Mouse (Mus musculus): ENCODE results near the gene Zfp697. TPM values are rescaled to one million over a fixed set of nuclear protein-coding genes. Genes with fewer than 3 reads are reported as not detected.
"Not testable (repeated sequence)": the region's sequence is repeated elsewhere in the genome, so short reads cannot be mapped to it uniquely, and the experiment has no call there.

Zfp697 gene
- total RNA-seq, 4 experiments from 2014 or later = 5.8 to 9.4 (median 7.5) TPM

GRCm38 (mm10) chr3:98720740-98721139 lies 338.5 kb downstream of the Zfp697 start:
- no peak for DNase-seq

DNA sequence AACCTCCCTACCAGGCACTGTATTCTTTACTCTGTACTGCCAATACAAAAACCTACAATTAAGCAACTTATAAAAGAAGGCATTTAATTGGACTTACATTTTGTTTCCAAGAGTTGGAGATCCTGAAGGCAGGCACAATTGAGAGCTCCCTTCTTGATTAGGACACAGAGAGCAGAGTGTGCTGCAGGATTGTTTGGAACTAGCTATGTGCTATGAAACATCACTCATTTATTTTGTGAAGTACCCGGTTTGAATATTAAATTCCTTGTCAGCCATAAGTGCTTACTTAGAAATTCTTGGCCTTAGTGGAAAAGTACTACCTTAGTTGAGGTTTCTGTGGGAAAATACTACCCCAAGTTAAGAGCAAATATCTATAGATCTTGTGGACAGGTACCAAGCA lies 342.1 kb downstream of the Zfp697 start, which contains the start of gene Hsd3b2:
Gene Hsd3b2 (minus strand): TSS at position 168 of the 400 bp plus-strand sequence.
- no peak for DNase-seq

- DNase-seq = peak; percentile 3
These were observed 344.0 kb downstream of the Zfp697 start for GRCm38 (mm10) chr3:98726281-98726680.

GRCm38 (mm10) chr3:98733724-98734123 lies 351.5 kb downstream of the Zfp697 start:
- no peak for DNase-seq

GRCm38 (mm10) chr3:98734340-98734739 lies 352.1 kb downstream of the Zfp697 start:
- no peak for DNase-seq

DNA sequence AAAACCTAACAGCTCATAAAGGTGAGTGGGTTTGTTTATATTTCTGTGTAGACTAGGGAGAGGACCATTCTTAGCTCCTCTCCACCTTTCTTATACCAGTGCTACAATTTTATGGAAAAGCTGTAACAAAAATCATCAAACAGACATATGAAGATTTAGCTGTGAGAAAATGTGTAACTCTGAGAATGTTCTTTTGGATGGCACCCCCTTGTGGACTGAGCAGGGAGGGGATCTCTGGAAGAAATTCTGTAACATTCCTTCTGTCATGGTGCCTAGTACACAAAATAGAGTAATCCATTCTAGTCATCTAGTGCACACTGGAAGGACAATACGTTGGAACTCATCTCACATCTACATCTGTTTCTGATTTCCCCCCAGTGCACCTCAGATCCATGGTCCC lies 358.8 kb downstream of the Zfp697 start:
- not testable (repeated sequence) for DNase-seq

DNA sequence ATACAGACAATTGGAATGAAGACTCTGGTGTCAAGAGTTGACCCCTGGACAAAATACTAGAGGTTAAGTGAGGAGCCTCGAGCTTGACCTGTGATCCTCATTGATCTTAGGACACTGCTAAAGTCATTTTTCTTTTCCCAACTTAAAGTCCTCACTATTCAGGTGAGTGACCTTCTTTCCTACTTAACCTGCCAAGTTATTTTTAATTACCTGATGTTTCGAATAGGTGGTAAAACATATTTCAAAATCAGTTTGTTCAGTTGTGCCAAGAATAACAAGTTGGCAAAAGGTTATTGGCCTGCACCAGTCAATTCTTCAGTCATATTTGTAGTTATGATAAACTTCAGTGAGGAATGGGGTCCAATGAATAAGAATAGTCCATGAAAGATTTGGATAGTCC lies 369.9 kb downstream of the Zfp697 start:
- DNase-seq = no peak

DNA sequence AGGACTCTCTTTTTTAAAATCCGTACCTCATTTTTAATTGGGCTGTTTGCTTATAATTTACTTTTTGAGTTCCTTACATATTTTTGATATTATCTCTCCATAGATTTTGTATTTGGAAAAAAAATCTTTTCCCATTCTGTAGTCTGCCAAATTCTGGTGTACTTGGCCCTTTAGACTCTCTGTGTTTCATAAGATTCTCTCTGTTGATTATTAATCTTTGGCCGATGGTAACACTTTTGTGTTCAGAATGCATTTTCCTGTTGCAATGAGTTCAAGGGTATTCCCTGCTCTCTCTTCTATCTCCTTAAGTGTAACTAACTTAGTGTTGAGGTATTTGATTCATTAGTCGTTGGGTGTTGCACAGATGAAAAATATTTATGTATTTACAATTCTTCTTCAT lies 374.6 kb downstream of the Zfp697 start:
- no peak for DNase-seq

GRCm38 (mm10) chr3:98764155-98764554 lies 381.9 kb downstream of the Zfp697 start:
- no peak for DNase-seq

GRCm38 (mm10) chr3:98780921-98781320 lies 398.7 kb downstream of the Zfp697 start:
- no peak for DNase-seq

GRCm38 (mm10) chr3:98782181-98782868 lies 400.1 kb downstream of the Zfp697 start:
- no peak for DNase-seq

DNA sequence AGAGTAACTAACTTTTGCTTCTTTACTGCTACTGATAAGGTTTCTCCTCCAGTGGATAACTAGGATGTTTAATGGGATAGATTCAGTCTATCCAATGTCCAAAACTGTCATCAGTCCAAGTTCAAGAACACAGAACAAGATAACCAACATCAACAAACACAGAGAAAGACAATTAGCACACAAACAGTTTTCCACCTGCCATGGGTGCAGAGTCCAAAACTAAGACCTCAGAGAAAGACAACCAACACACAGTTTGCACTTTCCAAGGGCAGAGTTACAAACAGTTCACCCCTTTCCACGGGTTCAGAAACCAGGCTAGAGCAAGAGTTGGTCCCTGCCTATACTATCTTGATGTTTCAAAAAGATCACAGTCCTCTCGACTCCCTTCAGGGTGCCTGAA lies 404.3 kb downstream of the Zfp697 start:
- no peak for DNase-seq

Other genes starting within 250 kb of the Zfp697 start
- not detected for gene Adam30, start 221.8 kb upstream of the Zfp697 start, total RNA-seq (2022)
- gene Reg4, start 160.3 kb upstream of the Zfp697 start, total RNA-seq (2022) = not detected
- 10 to 100 TPM; 12.4 to 20.0 (median 16.4) TPM for gene Hmgcs2, start 102.0 kb upstream of the Zfp697 start, total RNA-seq (2022)
- 10 to 100 TPM in 3 of 4 experiments, 1 to 10 TPM in 1; 6.8 to 28.8 (median 12.0) TPM for gene Phgdh, start 42.5 kb upstream of the Zfp697 start, total RNA-seq (2022)
- not detected for gene Gm4450, start 74.7 kb downstream of the Zfp697 start, total RNA-seq (2022)
- gene Hsd3b4, start 128.1 kb downstream of the Zfp697 start, total RNA-seq (2022) = not detected
- gene Gm10681, start 206.3 kb downstream of the Zfp697 start, total RNA-seq (2022) = not detected
- gene Hsd3b5, start 247.8 kb downstream of the Zfp697 start, total RNA-seq (2022) = not detected